Mouse (Mus musculus): Measurements from ENCODE around the gene Nsrp1. TPM values are rescaled to one million over a fixed set of nuclear protein-coding genes. Genes with fewer than 3 reads are reported as not detected.

The Nsrp1 gene
- polyA plus RNA-seq, 1 experiment = 0.77 TPM

- Histone ChIP-seq H3K4me3 (ENCODE audit: extremely low read depth, insufficient read depth, insufficient read length) (no peak overlapping the region), H3K36me3 (ENCODE audit: control insufficient read depth, insufficient read depth, low read length) (no peaks in the 10 kb centered on the region), H3K27ac (ENCODE audit: insufficient read depth, low read length) (no peak overlapping the region), H3K27me3 (ENCODE audit: control insufficient read depth, insufficient read depth, low read length) (no peaks in the 10 kb centered on the region), H3K4me1 (ENCODE audit: control insufficient read depth, insufficient read depth, insufficient read length) (no peaks in the 10 kb centered on the region)
- DNase-seq (ENCODE audit: low read depth in 1 of 2, low spot score in 2 of 2) = no peak
- WGBS = 88% methylated on average over 19 of the region's 19 CpGs
- TF ChIP-seq POLR2A (IDR thresholded peaks at IDR 0.05; ENCODE audit: low read depth, low read length) = no peak
- no peak for TF ChIP-seq CTCF (IDR thresholded peaks at IDR 0.05; ENCODE audit: extremely low read depth, insufficient read depth, insufficient read length, insufficient replicate concordance)
These were observed 20.2 kb upstream of the Nsrp1 start for GRCm38 (mm10) chr11:77098332-77098972.

GRCm38 (mm10) chr11:77096991-77097390, 18.8 kb upstream of the Nsrp1 start:
- no peaks in the 10 kb centered on the region for H3K36me3 ChIP-seq (ENCODE audit: control insufficient read depth, insufficient read depth, low read length)
- WGBS = 53% methylated on average over 7 of the region's 7 CpGs
- H3K27me3 ChIP-seq (ENCODE audit: control insufficient read depth, insufficient read depth, low read length) = no peaks in the 10 kb centered on the region
- no peak overlapping the region for H3K27ac ChIP-seq (ENCODE audit: insufficient read depth, low read length)
- H3K4me1 ChIP-seq (ENCODE audit: control insufficient read depth, insufficient read depth, insufficient read length) = no peaks in the 10 kb centered on the region
- TF ChIP-seq CTCF (IDR thresholded peaks at IDR 0.05; ENCODE audit: extremely low read depth, insufficient read depth, insufficient read length, insufficient replicate concordance) = no peak
- TF ChIP-seq POLR2A (IDR thresholded peaks at IDR 0.05; ENCODE audit: low read depth, low read length) = no peak
- DNase-seq (ENCODE audit: low read depth in 1 of 2, low spot score in 2 of 2) = no peak
- no peak overlapping the region for H3K4me3 ChIP-seq (ENCODE audit: extremely low read depth, insufficient read depth, insufficient read length)

GRCm38 (mm10) chr11:77096581-77096980, 18.3 kb upstream of the Nsrp1 start:
- 79% methylated on average over 3 of the region's 3 CpGs for whole genome bisulfite sequencing
- Histone ChIP-seq H3K27me3 (ENCODE audit: control insufficient read depth, insufficient read depth, low read length) (no peaks in the 10 kb centered on the region), H3K36me3 (ENCODE audit: control insufficient read depth, insufficient read depth, low read length) (no peaks in the 10 kb centered on the region), H3K4me1 (ENCODE audit: control insufficient read depth, insufficient read depth, insufficient read length) (no peaks in the 10 kb centered on the region), H3K27ac (ENCODE audit: insufficient read depth, low read length) (no peak overlapping the region), H3K4me3 (ENCODE audit: extremely low read depth, insufficient read depth, insufficient read length) (no peak overlapping the region)
- TF ChIP-seq CTCF (IDR thresholded peaks at IDR 0.05; ENCODE audit: extremely low read depth, insufficient read depth, insufficient read length, insufficient replicate concordance) (no peak), POLR2A (IDR thresholded peaks at IDR 0.05; ENCODE audit: low read depth, low read length) (no peak)
- DNase-seq (ENCODE audit: low read depth in 1 of 2, low spot score in 2 of 2) = no peak

GRCm38 (mm10) chr11:77095206-77095605, 17.0 kb upstream of the Nsrp1 start:
- no peak for TF ChIP-seq CTCF (IDR thresholded peaks at IDR 0.05; ENCODE audit: extremely low read depth, insufficient read depth, insufficient read length, insufficient replicate concordance)
- TF ChIP-seq POLR2A (IDR thresholded peaks at IDR 0.05; ENCODE audit: low read depth, low read length) = no peak
- H3K4me1 ChIP-seq (ENCODE audit: control insufficient read depth, insufficient read depth, insufficient read length) = no peaks in the 10 kb centered on the region
- H3K4me3 ChIP-seq (ENCODE audit: extremely low read depth, insufficient read depth, insufficient read length) = no peak overlapping the region
- H3K36me3 ChIP-seq (ENCODE audit: control insufficient read depth, insufficient read depth, low read length) = no peaks in the 10 kb centered on the region
- no peak for DNase-seq (ENCODE audit: low read depth in 1 of 2, low spot score in 2 of 2)
- WGBS = 86% methylated on average over 10 of the region's 10 CpGs
- H3K27me3 ChIP-seq (ENCODE audit: control insufficient read depth, insufficient read depth, low read length) = no peaks in the 10 kb centered on the region
- no peak overlapping the region for H3K27ac ChIP-seq (ENCODE audit: insufficient read depth, low read length)

GRCm38 (mm10) chr11:77094136-77094535, 15.9 kb upstream of the Nsrp1 start:
- 77% methylated on average over 8 of the region's 8 CpGs for WGBS
- Histone ChIP-seq H3K27ac (ENCODE audit: insufficient read depth, low read length) (no peak overlapping the region), H3K36me3 (ENCODE audit: control insufficient read depth, insufficient read depth, low read length) (no peaks in the 10 kb centered on the region), H3K4me1 (ENCODE audit: control insufficient read depth, insufficient read depth, insufficient read length) (no peaks in the 10 kb centered on the region), H3K4me3 (ENCODE audit: extremely low read depth, insufficient read depth, insufficient read length) (no peak overlapping the region), H3K27me3 (ENCODE audit: control insufficient read depth, insufficient read depth, low read length) (no peaks in the 10 kb centered on the region)
- no peak for DNase-seq (ENCODE audit: low read depth in 1 of 2, low spot score in 2 of 2)
- TF ChIP-seq CTCF (IDR thresholded peaks at IDR 0.05; ENCODE audit: extremely low read depth, insufficient read depth, insufficient read length, insufficient replicate concordance) (no peak), POLR2A (IDR thresholded peaks at IDR 0.05; ENCODE audit: low read depth, low read length) (no peak)

- Histone ChIP-seq H3K4me1 (ENCODE audit: control insufficient read depth, insufficient read depth, insufficient read length) (no peaks in the 10 kb centered on the region), H3K27ac (ENCODE audit: insufficient read depth, low read length) (no peak overlapping the region), H3K27me3 (ENCODE audit: control insufficient read depth, insufficient read depth, low read length) (no peaks in the 10 kb centered on the region), H3K36me3 (ENCODE audit: control insufficient read depth, insufficient read depth, low read length) (no peaks in the 10 kb centered on the region), H3K4me3 (ENCODE audit: extremely low read depth, insufficient read depth, insufficient read length) (no peak overlapping the region)
- TF ChIP-seq POLR2A (IDR thresholded peaks at IDR 0.05; ENCODE audit: low read depth, low read length) (no peak), CTCF (IDR thresholded peaks at IDR 0.05; ENCODE audit: extremely low read depth, insufficient read depth, insufficient read length, insufficient replicate concordance) (peak; percentile 37; the same call in 1 of the 2 replicates)
- WGBS = 2% methylated on average over 11 of the region's 11 CpGs
- DNase-seq (ENCODE audit: low read depth in 1 of 2, low spot score in 2 of 2) = peak in 1 of 2 experiments; percentile 16
These were observed 15.0 kb upstream of the Nsrp1 start for GRCm38 (mm10) chr11:77093208-77093607.

- no peak for TF ChIP-seq CTCF (IDR thresholded peaks at IDR 0.05; ENCODE audit: extremely low read depth, insufficient read depth, insufficient read length, insufficient replicate concordance)
- TF ChIP-seq POLR2A (IDR thresholded peaks at IDR 0.05; ENCODE audit: low read depth, low read length) = no peak
- Histone ChIP-seq H3K4me1 (ENCODE audit: control insufficient read depth, insufficient read depth, insufficient read length) (no peaks in the 10 kb centered on the region), H3K36me3 (ENCODE audit: control insufficient read depth, insufficient read depth, low read length) (no peaks in the 10 kb centered on the region), H3K27me3 (ENCODE audit: control insufficient read depth, insufficient read depth, low read length) (0 out of 2 replicates have a peak, but pooled peaks cover 2% of the 10 kb centered on the region), H3K4me3 (ENCODE audit: extremely low read depth, insufficient read depth, insufficient read length) (no peak overlapping the region), H3K27ac (ENCODE audit: insufficient read depth, low read length) (no peak overlapping the region)
- DNase-seq (ENCODE audit: low read depth in 1 of 2, low spot score in 2 of 2) = no peak
- WGBS = 78% methylated on average over 2 of the region's 2 CpGs
These were observed 10.9 kb upstream of the Nsrp1 start for GRCm38 (mm10) chr11:77089162-77089561.
